Mouse (Mus musculus) c-Kit-positive CD71-positive TER-119-negative erythroid progenitor cells, embryonic 14.5 days (primary cell): ENCODE results near the gene Trim25.

Source experiments
- DNase-seq: peaks from one replicate; pipeline ENCODE4 v3.0.0-alpha.2; 2013; ENCODE audit warnings: low read depth

Trim25 gene

DNA sequence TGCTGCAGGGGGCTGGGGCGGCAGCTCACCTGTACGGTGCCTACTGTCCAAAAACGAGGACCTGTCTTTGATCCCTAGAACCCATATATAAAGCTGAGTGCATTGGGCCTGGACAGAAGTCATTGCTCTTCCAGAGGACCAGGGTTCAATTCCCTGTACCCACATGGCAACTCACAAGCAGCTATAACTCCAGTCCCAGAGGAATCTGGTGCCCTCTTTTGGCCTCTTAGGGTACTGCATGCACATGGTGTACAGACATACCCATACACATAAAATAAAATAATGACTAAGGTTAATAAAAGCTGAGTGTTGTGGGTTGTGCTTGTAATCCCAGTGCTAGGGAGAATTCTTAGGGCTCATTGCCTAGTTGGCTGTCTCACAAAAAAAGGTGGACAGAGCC lies 66.1 kb downstream of the Trim25 start:
- no peak for DNase-seq

DNA sequence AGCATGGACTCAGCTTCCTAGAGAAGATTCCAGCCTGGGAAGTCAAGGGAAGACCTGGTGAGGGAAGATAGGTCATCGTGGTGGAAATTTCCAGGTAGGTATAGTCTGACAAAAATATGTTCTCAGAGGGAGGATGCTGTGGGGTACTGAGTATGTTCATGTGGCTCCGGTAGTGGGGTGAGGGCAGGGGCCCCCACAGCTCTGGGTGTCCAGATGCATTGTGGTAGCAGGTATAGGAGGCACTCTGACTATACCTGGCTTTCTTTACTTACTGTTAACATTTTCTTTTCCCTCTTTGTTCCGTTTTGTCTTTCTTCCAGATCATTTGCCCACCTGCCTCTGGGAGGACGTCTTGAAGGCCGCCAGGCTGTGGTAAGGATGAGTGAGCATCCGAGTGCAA lies 67.0 kb downstream of the Trim25 start:
- no peak for DNase-seq

DNA sequence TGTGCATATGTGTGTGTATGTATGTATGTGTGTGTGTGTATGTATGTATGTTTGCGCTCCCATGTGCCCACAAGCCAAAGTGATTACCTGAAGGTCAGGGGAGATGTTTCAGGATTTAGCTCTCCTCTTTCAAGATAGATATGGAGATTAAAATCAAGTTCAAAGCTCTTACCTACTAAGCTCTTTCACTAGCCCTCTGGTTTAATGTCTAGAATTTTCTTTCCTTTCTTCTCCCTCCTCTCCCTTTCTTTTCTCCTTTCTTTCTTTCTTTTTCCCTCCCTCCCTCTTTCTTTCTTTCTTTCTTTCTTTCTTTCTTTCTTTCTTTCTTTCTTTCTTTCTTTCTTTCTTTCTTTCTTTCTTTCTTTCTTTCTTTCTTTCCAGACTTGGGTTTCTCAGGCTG lies 67.6 kb downstream of the Trim25 start, which contains the start of gene Dgke:
Gene Dgke, minus strand, starts transcription at position 101 of the 400 bp plus-strand sequence.
- DNase-seq, result no peak

DNA sequence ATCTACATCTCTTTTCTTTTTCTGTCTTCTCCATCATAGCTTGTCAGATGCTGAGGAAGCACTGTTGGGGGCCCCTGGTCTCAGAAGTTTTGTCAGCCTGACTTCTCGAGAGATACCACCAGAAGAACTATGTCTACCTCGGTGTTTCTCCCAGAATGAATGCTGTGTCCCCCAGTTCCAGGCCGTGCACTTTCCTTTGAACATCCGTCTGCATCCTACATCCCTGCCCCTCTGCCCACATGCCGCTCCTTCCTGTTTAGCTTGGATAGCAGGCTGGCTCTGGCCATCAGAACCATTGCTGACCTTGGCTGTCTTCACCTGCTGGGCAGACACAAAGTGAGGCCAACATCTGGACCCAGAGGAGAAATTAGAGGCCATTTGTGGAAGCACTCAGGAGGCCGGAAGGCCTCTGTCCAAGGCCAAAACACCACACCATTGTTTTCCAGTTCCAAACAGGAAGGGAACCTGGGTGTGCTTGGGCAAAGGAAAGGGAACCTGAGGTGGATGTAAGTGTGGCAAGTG lies 68.2 kb downstream of the Trim25 start:
- no peak for DNase-seq

DNA sequence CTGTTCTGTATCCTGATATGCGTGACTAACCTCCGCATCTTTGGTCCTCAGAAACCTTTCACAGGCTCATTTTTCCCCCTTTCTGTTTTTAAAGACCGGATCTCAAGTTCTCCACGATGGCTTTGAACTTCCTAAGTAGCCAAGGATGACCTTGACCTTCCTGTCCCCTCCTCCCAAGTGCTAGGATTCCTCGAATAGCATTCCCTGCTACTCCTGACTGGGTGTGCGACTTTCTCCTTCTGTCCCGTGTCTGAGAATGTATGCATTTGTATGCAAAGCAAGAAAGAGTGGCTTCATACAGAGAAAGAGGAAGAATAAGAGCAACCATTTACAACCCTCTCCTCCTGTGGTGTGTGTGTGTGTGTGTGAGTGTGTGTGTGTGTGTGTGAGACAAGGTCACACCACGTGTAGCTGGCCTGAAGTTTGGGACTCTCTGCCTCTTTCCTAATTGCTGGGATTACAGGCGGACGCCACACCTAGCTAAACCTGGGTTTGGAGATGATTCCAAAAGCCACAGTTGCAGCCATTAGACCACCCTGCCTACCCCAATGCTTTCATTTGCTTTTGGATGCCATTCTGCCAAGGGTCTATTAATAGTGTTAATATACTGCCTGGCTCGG lies 68.8 kb downstream of the Trim25 start:
- DNase-seq, result no peak

DNA sequence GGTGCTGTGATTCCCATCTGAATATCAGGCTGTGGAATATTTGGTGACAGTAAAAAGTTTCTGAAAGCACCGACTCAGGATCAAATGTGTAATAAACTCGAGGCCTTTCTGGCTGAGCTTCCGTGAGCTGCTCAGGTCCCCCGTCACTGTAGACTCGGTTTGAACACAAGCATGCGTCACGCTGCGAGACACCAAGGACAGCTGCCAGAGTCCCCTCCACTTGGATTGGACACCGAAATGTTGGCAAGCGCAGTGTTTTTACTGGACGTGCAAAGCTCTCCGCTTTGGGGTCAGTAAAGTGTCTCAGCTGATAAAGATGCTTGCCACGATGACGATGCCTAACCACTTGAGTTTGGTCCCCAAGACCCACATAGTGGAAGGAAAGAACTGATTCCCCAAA lies 69.5 kb downstream of the Trim25 start:
- DNase-seq, result no peak

DNA sequence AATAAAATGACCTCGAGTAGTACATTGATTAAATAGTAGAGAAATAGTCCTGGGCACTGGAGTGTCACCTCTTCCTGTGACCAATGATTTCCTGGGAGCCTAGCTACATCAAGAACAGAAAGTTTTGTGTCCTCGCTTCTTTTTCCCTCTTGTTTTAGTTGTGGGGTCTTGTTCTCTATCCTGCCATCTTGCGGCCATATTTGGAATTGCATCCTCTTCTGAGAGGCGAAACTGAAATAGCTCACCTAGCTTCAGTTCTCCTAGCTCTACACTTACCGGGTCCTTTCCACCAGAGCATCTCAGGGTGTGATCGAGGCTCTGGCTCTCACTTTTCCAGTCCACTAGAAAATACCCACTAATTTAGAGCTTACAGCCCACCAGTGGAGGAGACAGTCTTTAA lies 70.1 kb downstream of the Trim25 start:
- DNase-seq, result no peak
